Mouse (Mus musculus) adrenal gland, postnatal 25 days (tissue): ENCODE results near the gene Adk. TPM values are rescaled to one million over a fixed set of nuclear protein-coding genes. Genes with fewer than 3 reads are reported as not detected.
"Not testable (repeated sequence)": the region's sequence is repeated elsewhere in the genome, so short reads cannot be mapped to it uniquely, and the experiment has no call there.

Experiments used
- DNase-seq: peaks from one replicate; pipeline ENCODE4 v3.0.0; 2021; ENCODE audit warnings: mixed read lengths
- total RNA-seq: library from RNA; stranded (reverse); gene quantifications from 2 replicates; pipeline ENCODE4 v1.2.3, GENCODE M21; 2021

Adk gene
- total RNA-seq, 1 experiment from 2014 or later = 122 TPM

DNA sequence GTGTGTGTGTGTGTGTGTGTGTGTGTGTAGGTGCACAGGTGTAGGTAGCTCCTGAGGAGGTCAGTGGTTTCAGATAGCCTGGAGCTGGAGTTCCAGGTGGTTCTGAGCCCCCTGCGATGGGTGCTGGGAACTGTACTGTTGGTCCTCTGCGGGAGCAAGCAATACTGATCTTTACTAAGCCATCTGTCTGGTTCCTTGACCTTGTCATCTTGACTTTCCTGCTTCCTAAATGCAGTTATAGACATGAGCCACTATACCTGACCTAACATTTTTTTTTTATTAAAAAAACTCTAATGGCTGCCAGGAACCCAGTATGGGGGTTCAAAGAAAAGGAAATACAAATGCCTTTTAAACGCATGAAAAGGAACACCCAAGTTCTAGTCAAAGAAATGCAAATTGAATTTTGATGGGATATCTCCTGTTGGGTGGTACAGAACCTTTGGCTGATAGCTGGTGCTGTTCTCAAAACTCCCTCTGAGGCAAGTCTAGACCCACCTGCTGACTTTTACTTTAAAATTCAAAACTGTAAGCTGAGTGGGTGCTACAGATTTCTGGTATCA lies 433.7 kb downstream of the Adk start:
- no peak for DNase-seq

DNA sequence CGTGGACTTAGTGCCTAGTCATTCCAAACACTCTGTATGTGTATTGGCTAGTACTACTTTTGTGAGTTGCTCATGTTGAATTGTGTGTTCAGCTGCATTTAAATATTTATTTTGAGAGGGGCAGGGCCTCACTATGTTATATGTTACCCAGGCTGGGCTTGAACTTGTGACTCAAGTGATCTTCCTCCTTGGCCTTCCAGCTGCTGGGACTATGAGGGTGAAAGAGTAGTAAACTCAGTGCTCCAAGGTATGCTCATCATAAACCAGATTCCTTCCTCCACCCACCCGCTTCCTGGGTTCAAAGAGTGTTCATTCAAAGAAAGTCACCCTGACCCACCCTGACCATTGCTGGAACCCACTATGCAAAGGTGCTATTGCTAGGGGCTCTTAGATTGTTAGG lies 434.8 kb downstream of the Adk start:
- not testable (repeated sequence) for DNase-seq

DNA sequence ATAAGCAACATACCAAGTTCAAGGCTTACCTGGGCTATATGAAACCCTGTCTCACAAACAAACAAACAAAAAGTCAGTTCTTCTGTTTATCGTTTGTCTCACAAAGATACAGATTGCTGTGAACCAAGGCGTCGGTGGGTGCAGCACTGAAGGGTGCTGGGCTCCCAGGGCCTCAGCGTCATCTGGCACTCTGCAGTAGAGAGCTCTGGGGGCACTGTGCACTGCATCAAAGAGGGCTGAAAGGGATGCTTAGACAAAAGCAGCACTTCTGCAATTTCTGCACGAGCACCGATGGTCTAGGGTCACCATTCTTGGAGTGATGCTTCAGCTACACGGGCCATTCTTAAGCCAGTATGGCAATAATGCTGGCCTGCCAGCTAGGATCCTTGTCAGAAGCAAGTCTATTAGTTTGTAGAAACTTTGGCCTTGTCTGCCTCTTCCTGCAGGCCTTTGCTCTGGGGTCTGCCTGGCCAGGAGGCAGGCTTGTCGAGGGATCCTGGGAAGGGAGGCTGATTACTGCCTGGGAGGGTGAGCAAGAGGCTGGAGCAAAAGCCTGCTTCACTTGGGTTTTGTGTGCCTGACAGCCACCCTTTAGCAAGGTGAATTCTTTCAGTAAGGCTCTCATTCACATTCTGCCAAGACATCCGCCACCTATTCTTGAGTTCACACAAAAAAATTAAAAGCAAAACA lies 436.2 kb downstream of the Adk start:
- DNase-seq = not testable (repeated sequence)

DNA sequence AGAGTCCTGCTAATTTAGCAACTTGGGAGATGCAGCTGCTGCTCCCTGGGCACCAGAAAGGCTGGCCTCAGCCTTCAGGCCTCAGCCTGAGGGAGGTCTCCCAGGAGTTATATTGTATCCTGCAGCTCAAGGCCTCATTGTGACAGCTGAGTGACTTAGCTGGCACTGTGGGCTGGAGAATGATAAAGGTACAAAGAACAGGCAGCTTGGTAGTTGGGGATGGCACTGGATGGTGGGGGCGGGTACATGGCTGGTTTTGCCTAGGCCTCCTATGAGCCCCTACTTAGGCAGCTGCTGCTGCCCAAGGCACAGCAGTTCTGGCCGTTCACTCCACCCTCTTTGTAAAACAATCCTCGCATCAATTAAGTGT lies 436.7 kb downstream of the Adk start:
- no peak for DNase-seq

DNA sequence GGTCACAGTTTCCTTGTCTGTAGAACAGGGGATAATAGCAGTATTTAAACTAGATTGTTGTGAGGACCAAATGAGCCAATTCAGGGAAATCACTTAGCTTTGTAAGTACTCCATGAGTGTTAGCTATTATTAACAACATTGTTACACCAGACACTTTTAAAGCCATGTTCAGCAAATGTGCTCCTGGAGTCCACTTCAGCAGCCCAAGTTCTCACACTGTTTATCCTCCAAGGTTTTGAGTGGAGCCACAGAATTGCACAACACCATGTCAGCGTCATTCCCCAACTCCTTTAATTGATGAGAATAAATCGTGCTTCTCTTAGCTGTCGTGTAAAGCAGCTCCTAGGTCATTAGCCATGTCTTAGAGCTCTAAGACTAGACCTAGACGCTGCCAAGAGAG lies 437.8 kb downstream of the Adk start:
- no peak for DNase-seq

Other genes with a start within 250 kb of the Adk start
- 14.2 and 21.2 TPM in 2 replicates for gene Plau, start 215.9 kb upstream of the Adk start, total RNA-seq
- gene Vcl, start 123.2 kb upstream of the Adk start, total RNA-seq = 91.6 and 100 TPM in 2 replicates
- gene Ap3m1, start 66 bp upstream of the Adk start, total RNA-seq = 83.4 and 93.1 TPM in 2 replicates